Mouse (Mus musculus) C2C12 (cell line): ENCODE measurements around the gene Gm21976. TPM values are rescaled to one million over a fixed set of nuclear protein-coding genes. Genes with fewer than 3 reads are reported as not detected.

Experiments used
- H3K27me3 ChIP-seq: one replicate; pipeline ENCODE4 v1.6.1; 2011; ENCODE audit not compliant: control insufficient read depth, insufficient read depth, insufficient read length
- H3K36me3 ChIP-seq: one replicate; pipeline ENCODE4 v1.6.1; 2011; ENCODE audit not compliant: control insufficient read depth, insufficient read depth
- H3K4me3 ChIP-seq: one replicate; pipeline ENCODE4 v1.5.1; 2011; ENCODE audit warnings: mild to moderate bottlenecking, control low read depth; ENCODE audit not compliant: poor library complexity, insufficient read depth, severe bottlenecking
- H3K79me2 ChIP-seq: one replicate; pipeline ENCODE4 v1.6.1; 2011; ENCODE audit not compliant: control insufficient read depth, insufficient read depth
- H3K79me3 ChIP-seq: one replicate; pipeline ENCODE4 v1.6.1; 2011; ENCODE audit warnings: low read depth, control low read depth
- H3ac ChIP-seq: one replicate; pipeline ENCODE3; 2011; ENCODE audit warnings: low read depth; ENCODE audit not compliant: control insufficient read depth, insufficient read length
- CEBPB ChIP-seq: IDR thresholded peaks from one replicate; pipeline ENCODE4 v1.6.1; 2011; ENCODE audit warnings: low read depth, mild to moderate bottlenecking, control low read depth, moderate library complexity
- CTCF ChIP-seq: IDR thresholded peaks from one replicate; pipeline ENCODE4 v1.5.1; 2011; ENCODE audit not compliant: control insufficient read depth, insufficient read depth, insufficient read length
- FOSL1 ChIP-seq: IDR thresholded peaks from one replicate; pipeline ENCODE4 v1.8.0; 2011; ENCODE audit warnings: mild to moderate bottlenecking, low read length; ENCODE audit not compliant: poor library complexity, insufficient read depth, severe bottlenecking
- MAX ChIP-seq: IDR thresholded peaks from one replicate; pipeline ENCODE4 v1.6.1; 2011; ENCODE audit warnings: mild to moderate bottlenecking, control low read depth
- MYOD1 ChIP-seq: IDR thresholded peaks from one replicate; pipeline ENCODE4 v1.6.1; 2011; ENCODE audit warnings: low read depth; ENCODE audit not compliant: control insufficient read depth, insufficient read length
- MYOG ChIP-seq: IDR thresholded peaks from one replicate; pipeline ENCODE4 v1.6.1; 2011; ENCODE audit not compliant: control insufficient read depth, insufficient read length; ENCODE audit errors: extremely low read depth
- USF1 ChIP-seq: IDR thresholded peaks from one replicate; pipeline ENCODE4 v1.6.1; 2011; ENCODE audit warnings: low read depth, mild to moderate bottlenecking, control low read depth, moderate library complexity
- long read RNA-seq, 2 experiments: library from polyadenylated mRNA; unstranded; transcript quantifications; one replicate each; pipeline ENCODE4 v2.0.0; 2019 to 2020
- polyA plus RNA-seq: library from polyadenylated mRNA; unstranded; fragments of >200 nt; fragmentation: generic; extraction: Trizol; gene quantifications from one replicate; pipeline ENCODE4 v1.2.1, GENCODE M21; 2012; ENCODE audit warnings: missing spikeins

Gm21976 gene
- polyA plus RNA-seq = not detected
- long read RNA-seq, experiment 1 = 0 reads
- long read RNA-seq, experiment 2 = 0 reads

DNA sequence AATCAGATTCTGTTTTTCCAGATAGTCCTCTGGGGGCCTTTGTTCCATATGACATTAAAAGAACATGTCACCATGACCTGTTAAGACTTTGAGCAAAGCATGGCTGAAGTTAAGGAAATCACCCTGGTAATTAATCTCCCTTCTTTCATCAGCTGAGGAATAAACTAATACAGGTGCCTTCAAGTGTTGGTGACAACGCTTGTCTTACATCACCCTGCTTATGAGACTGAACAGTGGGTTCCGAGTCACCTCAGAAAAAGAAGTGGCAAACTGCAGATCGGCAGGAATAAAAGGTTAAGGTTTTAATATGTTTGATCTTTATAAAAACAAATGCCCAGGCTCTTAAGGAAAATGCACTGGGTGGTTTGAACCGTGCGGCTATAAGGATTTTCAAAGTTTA is at the start of gene Gm21976:
Gene Gm21976, plus strand, starts transcription at position 202 of the 400 bp plus-strand sequence.
- Histone ChIP-seq H3K79me2 (no peaks in the 10 kb centered on the region), H3K4me3 (no peak within 1 kb of the TSS), H3K79me3 (no peaks in the 10 kb centered on the region), H3K36me3 (no peaks in the 10 kb centered on the region), H3K27me3 (no peaks in the 10 kb centered on the region), H3ac (no peak within 1 kb of the TSS)
- TF ChIP-seq CTCF (no peak), MAX (no peak), FOSL1 (no peak), USF1 (no peak), CEBPB (no peak), MYOD1 (no peak), MYOG (no peak)

DNA sequence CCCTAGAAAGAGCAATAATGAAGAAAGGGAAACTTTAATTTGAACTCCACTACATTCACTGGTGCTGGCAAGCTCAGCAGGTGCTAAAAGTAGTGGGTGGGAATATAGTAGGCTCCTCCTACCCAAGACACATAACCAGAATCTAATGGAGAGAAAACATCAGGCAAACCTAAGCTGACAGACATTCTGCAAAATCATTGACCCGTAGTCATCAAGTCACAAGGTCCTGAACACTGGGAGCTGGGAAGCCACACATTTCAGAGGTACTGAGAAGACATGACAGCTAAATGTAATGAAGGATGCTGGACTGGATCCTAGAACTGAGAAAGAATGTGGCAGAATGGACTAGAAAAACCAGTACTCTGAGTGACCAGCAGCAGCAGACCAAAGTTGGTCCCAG is 49.2 kb upstream of the Gm21976 start:
- TF ChIP-seq CEBPB = no peak
- no peak for TF ChIP-seq USF1
- no peak for TF ChIP-seq MAX
- no peak for TF ChIP-seq MYOG
- TF ChIP-seq CTCF = no peak
- TF ChIP-seq FOSL1 = no peak
- no peak for TF ChIP-seq MYOD1
- Histone ChIP-seq H3K36me3 (no peaks in the 10 kb centered on the region), H3K27me3 (peaks cover 4% of the 10 kb centered on the region), H3K4me3 (no peak overlapping the region), H3K79me3 (no peaks in the 10 kb centered on the region), H3ac (no peak overlapping the region), H3K79me2 (no peaks in the 10 kb centered on the region)

DNA sequence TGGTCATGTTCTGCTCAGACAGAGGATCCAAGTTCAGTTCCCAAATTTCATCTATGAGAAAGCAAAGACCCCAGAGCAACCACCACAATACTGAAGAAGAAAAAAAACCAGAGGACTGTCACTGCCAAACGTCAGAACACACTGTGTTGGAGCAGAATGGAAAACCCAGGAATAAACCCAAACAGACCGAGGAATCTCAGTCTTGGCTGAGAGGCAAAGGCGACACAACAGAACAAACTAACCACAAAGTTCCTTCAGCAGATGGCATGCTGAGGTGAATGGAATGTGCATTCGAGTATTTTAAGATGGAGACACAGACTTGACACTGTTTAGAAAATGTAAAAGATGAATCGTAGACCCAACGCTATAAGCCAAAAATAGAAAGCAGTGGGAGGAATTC is 44.2 kb upstream of the Gm21976 start:
- H3K4me3 ChIP-seq = no peak overlapping the region
- no peak for TF ChIP-seq CEBPB
- no peak for TF ChIP-seq USF1
- TF ChIP-seq FOSL1 = no peak
- no peak for TF ChIP-seq MYOG
- TF ChIP-seq CTCF = no peak
- no peak for TF ChIP-seq MAX
- TF ChIP-seq MYOD1 = no peak
- H3K79me3 ChIP-seq = no peaks in the 10 kb centered on the region
- H3K79me2 ChIP-seq = no peaks in the 10 kb centered on the region
- H3ac ChIP-seq = no peak overlapping the region
- no peaks in the 10 kb centered on the region for H3K36me3 ChIP-seq
- peaks cover 10% of the 10 kb centered on the region for H3K27me3 ChIP-seq

GRCm38 (mm10) chr13:98239978-98240641 is 39.6 kb upstream of the Gm21976 start:
- Histone ChIP-seq H3K79me2 (no peaks in the 10 kb centered on the region), H3K36me3 (no peaks in the 10 kb centered on the region), H3K27me3 (peaks cover 10% of the 10 kb centered on the region), H3K79me3 (no peaks in the 10 kb centered on the region), H3K4me3 (no peak overlapping the region), H3ac (no peak overlapping the region)
- TF ChIP-seq MYOD1 (no peak), MAX (no peak), CTCF (no peak), CEBPB (no peak), USF1 (no peak), MYOG (no peak), FOSL1 (no peak)

DNA sequence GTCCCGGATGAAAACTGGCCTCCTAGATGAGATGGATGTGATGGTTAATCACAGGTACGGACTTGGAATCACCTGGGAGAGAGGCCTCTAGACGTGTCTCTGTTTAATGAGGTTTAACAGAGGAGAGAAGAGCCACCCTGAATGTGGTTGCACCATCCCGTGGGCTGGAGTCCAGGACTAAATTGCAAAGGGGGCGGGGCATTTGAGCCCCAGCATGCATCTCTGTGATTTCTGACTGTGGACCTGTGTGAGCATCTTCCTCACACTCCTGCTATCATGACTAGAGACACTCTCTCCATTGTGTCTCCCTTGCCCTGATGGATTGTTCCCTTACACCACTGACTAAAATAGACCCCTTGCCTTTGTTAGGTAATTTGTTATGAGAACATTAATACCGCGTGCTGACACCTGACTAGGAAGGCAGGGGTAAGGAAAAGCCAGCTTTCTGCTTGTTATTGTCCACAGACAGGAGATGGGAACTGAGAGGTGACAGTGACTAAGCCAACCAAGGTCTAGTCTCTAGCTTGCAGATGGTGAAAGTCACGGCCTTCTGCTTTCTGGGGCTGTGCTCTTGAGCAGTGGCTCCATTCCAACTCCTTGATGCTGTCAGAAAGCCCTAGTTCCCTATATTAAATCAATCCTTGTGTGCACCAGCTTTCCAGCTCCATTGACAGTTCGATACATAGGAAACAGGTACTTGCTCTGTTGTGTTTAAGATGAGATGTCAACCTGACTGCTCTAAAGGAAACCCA is 38.0 kb upstream of the Gm21976 start:
- H3ac ChIP-seq = no peak overlapping the region
- H3K79me3 ChIP-seq = no peaks in the 10 kb centered on the region
- no peak overlapping the region for H3K4me3 ChIP-seq
- TF ChIP-seq MAX (no peak), USF1 (no peak), CTCF (no peak)
- H3K79me2 ChIP-seq = no peaks in the 10 kb centered on the region
- peaks cover 10% of the 10 kb centered on the region for H3K27me3 ChIP-seq
- no peaks in the 10 kb centered on the region for H3K36me3 ChIP-seq
